Mouse (Mus musculus) E14TG2a.4 (cell line): ENCODE measurements around the gene Plin3.

Source experiments
- H3K27me3 ChIP-seq: 2 replicates; pipeline ENCODE4 v1.6.1; 2014; ENCODE audit warnings: low read length, control low read depth; ENCODE audit not compliant: insufficient read depth
- H3K36me3 ChIP-seq: 2 replicates; pipeline ENCODE4 v1.6.1; 2014; ENCODE audit warnings: low read length, control low read depth; ENCODE audit not compliant: insufficient read depth
- H3K4me1 ChIP-seq: replicated peaks from 2 replicates; pipeline ENCODE4 v1.6.1; 2014; ENCODE audit warnings: low read depth, low read length, control low read depth
- H3K4me3 ChIP-seq: replicated peaks from 2 replicates; pipeline ENCODE4 v1.5.1; 2014; ENCODE audit warnings: mild to moderate bottlenecking, low read length
- H3K9me3 ChIP-seq: 2 replicates; pipeline ENCODE4 v1.6.1; 2014; ENCODE audit warnings: low read length, control low read depth
- CTCF ChIP-seq: conservative IDR thresholded peaks from 2 replicates; pipeline ENCODE4 v1.5.1; 2014; ENCODE audit warnings: low read length
- NANOG ChIP-seq: IDR thresholded peaks from 2 replicates; pipeline ENCODE4 v1.6.1; 2014; ENCODE audit warnings: borderline replicate concordance, low read length, mixed read lengths
- POU5F1 ChIP-seq: IDR thresholded peaks from 2 replicates; pipeline ENCODE4 v1.6.1; 2014; ENCODE audit warnings: low read length, borderline replicate concordance

Plin3 gene

DNA sequence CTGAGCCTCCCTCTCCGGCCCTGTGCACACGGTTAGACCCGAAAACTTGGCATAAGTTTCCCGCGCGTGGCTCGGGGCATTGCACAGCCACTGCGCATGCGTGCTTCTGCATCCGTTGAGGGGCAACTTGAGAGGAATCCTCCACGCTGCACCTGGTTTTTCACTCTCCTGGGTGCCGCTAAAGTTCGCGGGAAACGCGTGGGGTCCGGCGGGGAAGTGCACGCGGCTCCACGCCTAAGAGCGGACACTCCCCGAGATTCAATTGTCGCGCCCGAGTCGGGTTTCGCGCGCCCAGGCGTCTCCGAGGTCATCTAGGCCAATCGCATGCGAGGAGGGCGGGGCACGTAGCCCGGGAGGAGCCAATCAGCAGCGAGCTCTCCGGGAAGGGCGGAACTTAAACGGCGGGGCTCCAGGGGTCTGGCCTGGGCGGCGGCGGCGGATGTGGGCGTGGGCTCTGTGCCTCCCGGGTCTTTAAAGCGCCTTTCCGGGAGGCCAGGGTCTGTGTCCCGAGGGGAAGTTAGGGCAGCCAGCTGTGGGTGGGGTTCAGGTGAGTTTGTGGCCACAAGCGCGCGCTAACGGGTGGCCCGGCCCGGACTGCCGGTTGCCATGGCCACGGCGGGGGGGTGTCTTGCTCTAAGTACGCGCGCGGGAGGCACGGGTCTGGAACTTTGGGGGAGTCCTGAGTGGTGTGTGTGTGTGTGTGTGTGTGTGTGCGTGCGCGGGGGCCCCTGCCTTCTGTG lies 11.3 kb upstream of the Plin3 start:
- H3K4me1 ChIP-seq: peaks cover 79% of the 10 kb centered on the region
- TF ChIP-seq NANOG (no peak), CTCF (no peak), POU5F1 (no peak)
- no peaks in the 10 kb centered on the region for H3K27me3 ChIP-seq

DNA sequence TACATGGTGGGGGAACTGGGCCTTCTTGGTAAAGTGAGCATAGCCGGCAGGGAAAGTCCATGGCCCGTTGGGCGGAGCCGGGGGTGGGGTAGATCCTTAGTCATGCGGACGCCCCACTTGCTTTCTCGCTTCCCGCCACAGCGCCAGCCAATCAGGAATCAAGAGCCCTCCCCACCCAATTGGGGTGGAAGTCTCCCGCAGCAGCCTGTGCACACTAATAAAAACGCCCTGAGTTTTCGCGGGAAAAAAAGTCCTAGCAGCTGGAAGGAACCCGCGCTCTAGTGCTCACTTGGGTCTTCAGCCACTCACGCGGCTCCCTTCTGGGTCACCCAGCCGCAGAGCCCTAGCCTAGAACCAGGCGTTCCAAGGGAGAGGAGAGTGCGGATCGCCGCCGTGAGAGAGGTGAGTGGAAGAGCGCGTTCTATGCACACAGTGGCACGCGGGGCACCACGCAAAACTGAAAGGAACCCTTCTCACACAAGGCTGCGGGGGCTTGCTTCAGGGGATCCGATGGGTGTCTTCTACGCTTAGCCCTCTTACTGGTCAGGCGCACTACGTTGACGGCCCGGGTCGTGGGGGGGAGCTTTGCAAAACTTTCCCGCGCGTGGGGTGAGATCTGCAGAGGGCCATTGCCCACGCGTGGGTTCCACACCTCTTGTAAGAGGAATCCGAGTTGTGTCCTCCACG lies 10.6 kb upstream of the Plin3 start, which contains the start of gene Uhrf1:
TSS of gene Uhrf1 (plus strand) at position 162 of the 687 bp plus-strand sequence.
- Histone ChIP-seq H3K36me3 (peaks cover 37% of the 10 kb centered on the region), H3K9me3 (no peaks in the 10 kb centered on the region), H3K4me1 (peaks cover 76% of the 10 kb centered on the region), H3K4me3 (peak within 1 kb of the TSS; percentile 94), H3K27me3 (no peaks in the 10 kb centered on the region)
- no peak for TF ChIP-seq CTCF
- no peak for TF ChIP-seq POU5F1
- no peak for TF ChIP-seq NANOG

More for the DNA sequence above, 11.3 kb upstream of the Plin3 start:
- no peaks in the 10 kb centered on the region for H3K9me3 ChIP-seq
- H3K36me3 ChIP-seq: peaks cover 45% of the 10 kb centered on the region
- peak overlapping the region; percentile 94 for H3K4me3 ChIP-seq

DNA sequence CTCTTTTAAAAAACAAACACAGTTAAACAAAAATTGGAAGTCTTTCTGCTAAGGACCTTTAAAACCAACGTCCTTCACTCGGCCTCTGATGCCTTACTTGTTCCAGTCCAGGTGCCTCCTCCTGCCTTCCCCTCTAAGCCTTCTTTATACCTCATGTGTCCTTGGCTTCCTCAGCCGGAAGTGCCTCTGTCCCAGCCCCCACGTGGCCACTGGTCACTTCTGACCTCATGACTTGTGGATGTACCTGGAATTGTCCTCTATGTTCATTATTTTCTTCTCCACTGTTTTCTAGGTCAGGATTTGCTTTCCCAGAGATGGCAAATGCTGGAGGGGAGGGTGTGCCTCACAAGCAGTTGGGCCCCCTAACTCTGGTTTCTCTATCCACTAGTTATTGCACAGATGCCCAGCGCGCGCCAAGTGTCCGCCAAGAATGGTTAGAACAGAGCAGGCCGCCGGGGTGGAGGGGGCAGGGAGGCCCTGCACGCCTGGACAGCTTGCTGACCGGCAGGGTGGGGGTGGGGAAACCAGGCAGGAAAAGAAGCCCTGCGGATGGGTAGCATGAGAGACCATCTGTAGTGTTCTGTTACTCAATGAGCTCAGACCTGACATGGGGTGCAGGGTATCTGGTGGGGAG lies 9.8 kb upstream of the Plin3 start:
- TF ChIP-seq CTCF (no peak), NANOG (no peak)
- no peaks in the 10 kb centered on the region for H3K9me3 ChIP-seq
- peak overlapping the region; percentile 94 for H3K4me3 ChIP-seq
- no peaks in the 10 kb centered on the region for H3K27me3 ChIP-seq
- peaks cover 72% of the 10 kb centered on the region for H3K4me1 ChIP-seq
- peaks cover 29% of the 10 kb centered on the region for H3K36me3 ChIP-seq

DNA sequence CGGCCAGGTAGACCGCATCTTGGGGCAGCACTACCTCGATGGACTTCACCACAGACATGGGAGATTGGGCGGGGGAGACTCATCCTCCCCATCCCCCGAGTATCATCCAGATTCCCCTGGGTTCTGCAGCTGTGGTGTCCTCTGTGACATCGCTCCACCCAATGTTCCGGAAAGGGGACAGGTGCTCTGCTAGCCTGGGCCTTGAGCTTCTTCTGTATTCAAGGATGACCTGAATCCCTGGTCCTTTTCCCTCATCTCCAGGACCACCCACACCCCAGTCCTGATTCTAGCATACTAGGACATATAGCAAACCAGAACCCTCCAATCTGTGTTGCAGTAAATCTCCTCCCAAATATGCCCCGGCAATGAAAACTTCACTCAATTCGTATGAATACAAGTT lies 7.5 kb upstream of the Plin3 start, which contains the start of gene Arrdc5:
TSS of gene Arrdc5 (minus strand) at position 101 of the 400 bp plus-strand sequence.
- Histone ChIP-seq H3K4me3 (no peak within 1 kb of the TSS), H3K4me1 (peaks cover 63% of the 10 kb centered on the region), H3K36me3 (peaks cover 6% of the 10 kb centered on the region), H3K9me3 (no peaks in the 10 kb centered on the region), H3K27me3 (0 out of 2 replicates have a peak, but pooled peaks cover 7% of the 10 kb centered on the region)
- TF ChIP-seq NANOG (no peak), POU5F1 (no peak)

DNA sequence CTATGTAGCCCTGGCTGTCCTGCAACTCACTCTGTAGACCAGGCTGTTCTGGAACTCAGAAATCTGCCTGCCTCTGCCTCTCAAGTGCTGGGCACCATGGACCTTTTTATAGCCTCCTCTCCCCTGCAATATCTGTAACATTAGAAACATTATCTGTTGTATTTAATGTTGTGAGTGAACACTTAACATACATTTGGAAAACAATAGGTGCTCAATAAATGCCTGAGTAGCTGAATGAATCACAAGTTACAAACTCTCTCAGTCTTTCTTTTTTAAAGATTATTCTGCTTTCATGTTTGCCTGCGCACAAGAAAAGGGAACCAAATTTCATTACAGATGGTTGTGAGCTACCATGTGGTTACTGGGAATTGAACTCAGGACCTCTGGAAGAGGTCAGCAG lies 5.6 kb upstream of the Plin3 start:
- H3K36me3 ChIP-seq: no peaks in the 10 kb centered on the region
- H3K27me3 ChIP-seq: peaks cover 19% of the 10 kb centered on the region
- peaks cover 64% of the 10 kb centered on the region for H3K4me1 ChIP-seq
- no peak overlapping the region for H3K4me3 ChIP-seq
- H3K9me3 ChIP-seq: no peaks in the 10 kb centered on the region
- peak; percentile 80 for TF ChIP-seq NANOG
- TF ChIP-seq CTCF: no peak
- no peak for TF ChIP-seq POU5F1

DNA sequence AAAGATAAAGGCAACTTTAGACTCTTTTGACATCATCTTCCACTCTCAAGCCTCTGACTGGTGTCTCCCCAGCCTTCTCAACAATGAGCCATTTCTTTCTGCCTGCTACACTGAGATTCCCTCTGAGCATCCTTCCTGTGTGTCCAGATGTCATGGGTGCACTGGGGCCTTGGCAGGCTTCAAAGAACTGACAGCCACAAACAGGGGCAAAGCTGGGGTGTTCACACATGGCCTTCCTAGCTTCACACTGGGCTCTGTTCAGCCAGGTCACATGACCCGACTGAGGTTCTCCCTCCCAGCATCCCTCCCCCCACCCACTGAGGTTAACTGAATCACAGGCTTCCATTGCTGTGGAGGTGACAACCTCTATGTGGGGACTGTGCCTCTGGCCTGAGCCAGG lies 3.5 kb upstream of the Plin3 start:
- H3K36me3 ChIP-seq: no peaks in the 10 kb centered on the region
- no peaks in the 10 kb centered on the region for H3K9me3 ChIP-seq
- H3K4me1 ChIP-seq: peaks cover 70% of the 10 kb centered on the region
- H3K4me3 ChIP-seq: no peak overlapping the region
- TF ChIP-seq CTCF (no peak), POU5F1 (no peak), NANOG (no peak)
- peaks cover 19% of the 10 kb centered on the region for H3K27me3 ChIP-seq

DNA sequence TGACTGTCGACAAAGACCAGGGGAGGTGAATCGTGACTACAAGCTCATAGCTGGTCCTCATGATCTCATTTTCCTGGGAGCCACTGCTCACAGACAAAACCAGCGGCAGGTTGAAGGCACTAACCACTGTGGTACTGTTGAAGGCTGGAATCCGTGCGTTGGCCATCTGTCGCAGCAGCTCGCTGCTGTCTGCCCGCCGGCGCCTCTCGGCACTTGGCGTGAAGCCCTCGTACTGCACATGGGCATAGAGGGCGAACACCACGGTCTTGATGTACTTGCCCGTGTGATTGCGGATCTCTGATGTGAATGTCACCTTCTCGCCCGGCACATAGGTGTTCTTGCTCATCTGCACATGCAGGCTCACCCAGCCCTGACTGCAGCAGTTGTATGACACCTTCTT lies 1.6 kb upstream of the Plin3 start:
- Histone ChIP-seq H3K9me3 (no peaks in the 10 kb centered on the region), H3K4me1 (peaks cover 63% of the 10 kb centered on the region), H3K4me3 (peak overlapping the region; percentile 30; the same call in 1 of the 2 replicates), H3K27me3 (peaks cover 19% of the 10 kb centered on the region), H3K36me3 (no peaks in the 10 kb centered on the region)
- no peak for TF ChIP-seq POU5F1
- no peak for TF ChIP-seq CTCF
- TF ChIP-seq NANOG: no peak

DNA sequence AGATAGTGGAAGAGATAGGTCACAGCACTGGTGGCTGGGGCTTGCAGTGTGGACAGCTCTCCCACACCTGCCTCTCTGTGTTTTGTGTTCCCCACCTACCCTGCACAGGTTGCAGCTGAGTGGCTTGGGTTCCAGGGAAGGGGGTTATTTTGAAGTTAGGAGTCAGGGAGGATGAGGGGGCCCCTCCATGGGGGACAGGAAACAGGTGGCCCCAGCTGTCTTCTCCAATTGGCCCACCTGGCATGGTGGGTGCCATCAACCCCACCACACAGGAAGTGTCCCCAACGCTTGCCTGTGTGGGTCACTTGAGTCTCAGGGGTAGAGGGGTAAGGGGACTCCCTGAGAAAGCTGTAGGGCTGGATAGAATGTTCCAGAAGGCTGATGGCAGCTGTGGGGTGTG lies 618 bp upstream of the Plin3 start:
- no peak for TF ChIP-seq CTCF
- no peak for TF ChIP-seq POU5F1
- no peak for TF ChIP-seq NANOG
- H3K36me3 ChIP-seq: no peaks in the 10 kb centered on the region
- peaks cover 19% of the 10 kb centered on the region for H3K27me3 ChIP-seq
- no peak overlapping the region for H3K4me3 ChIP-seq
- no peaks in the 10 kb centered on the region for H3K9me3 ChIP-seq
- peaks cover 67% of the 10 kb centered on the region for H3K4me1 ChIP-seq
